8 mouse cellular contexts compared by ENCODE assay signal in genomic region chr7:45526474-45527120, GRCm38 (mm10). TPM values are rescaled to one million over a fixed set of nuclear protein-coding genes. Genes with fewer than 3 reads are reported as not detected.
DNase-seq lines count a peak whose midpoint lies in the region; ATAC-seq and TF ChIP-seq lines count a peak whose summit lies in the region.

No protein-coding gene starts in this region.

- H3K4me2 ChIP-seq in lung, embryonic 16.5 days (ENCODE audit: low read depth, low read length): peak overlapping the region; percentile 82
- peak overlapping the region; percentile 47 for H3K4me2 ChIP-seq in stomach, postnatal 0 days (replicated peaks; ENCODE audit: low read depth)

- no peak for TF ChIP-seq CTCF in cortical plate, adult 2 months (IDR thresholded peaks at IDR 0.05; ENCODE audit: extremely low read depth, insufficient read depth, low read length)
- peak; percentile 59 for TF ChIP-seq CTCF in stomach, postnatal 0 days (IDR thresholded peaks at IDR 0.05; ENCODE audit: low read depth)

- no peak for ATAC-seq in lung, embryonic 16.5 days (ENCODE audit: low read depth)
- ATAC-seq in stomach, postnatal 0 days (ENCODE audit: low FRiP score, low TSS enrichment): no peak
- no peak for ATAC-seq in megakaryocyte progenitor cell, adult 5-6 weeks (replicated peaks; ENCODE audit: poor library complexity)

- WGBS in lung, embryonic 16.5 days: 18% methylated on average over 7 of the region's 7 CpGs
- WGBS in stomach, postnatal 0 days: 24% methylated on average over 7 of the region's 7 CpGs

- H3K4me3 ChIP-seq in cortical plate, adult 2 months (ENCODE audit: insufficient read depth, low read length): peak overlapping the region; percentile 78
- H3K4me3 ChIP-seq in lung, embryonic 16.5 days (ENCODE audit: low read length): peak overlapping the region; percentile 92
- H3K4me3 ChIP-seq in stomach, postnatal 0 days (ENCODE audit: low read depth, low read length): peak overlapping the region; percentile 76

- H3K36me3 ChIP-seq in lung, embryonic 16.5 days (ENCODE audit: control insufficient read depth, insufficient read depth, low read length): peaks cover 5% of the 10 kb centered on the region; the same call in 1 of the 2 replicates
- H3K36me3 ChIP-seq in stomach, postnatal 0 days (ENCODE audit: control insufficient read depth, insufficient read depth, low read length): peaks cover 4% of the 10 kb centered on the region; the same call in 1 of the 2 replicates

- no peaks in the 10 kb centered on the region for H3K27me3 ChIP-seq in lung, embryonic 16.5 days (ENCODE audit: control insufficient read depth, insufficient read depth, low read depth, low read length)
- no peaks in the 10 kb centered on the region for H3K27me3 ChIP-seq in stomach, postnatal 0 days (ENCODE audit: control insufficient read depth, insufficient read depth, low read length)

- peak; percentile 43 for DNase-seq in spleen, adult 12 weeks (ENCODE audit: low spot score)
- no peak for DNase-seq in spleen, adult 18-20 months
- DNase-seq in induced T-regulatory cell, adult 2 months (ENCODE audit: low read depth): peak; percentile 83
- DNase-seq in stomach, postnatal 0 days (ENCODE audit: low spot score): no peak
- no peak for DNase-seq in gastrocnemius, postnatal 4 days (ENCODE audit: low spot score in 2 of 2)

- H3K9ac ChIP-seq in lung, embryonic 16.5 days (ENCODE audit: low read length): peak overlapping the region; percentile 95
- peak overlapping the region; percentile 93 for H3K9ac ChIP-seq in stomach, postnatal 0 days (ENCODE audit: low read length)

- H3K9me3 ChIP-seq in lung, embryonic 16.5 days (ENCODE audit: control insufficient read depth, low read length): no peaks in the 10 kb centered on the region
- H3K9me3 ChIP-seq in stomach, postnatal 0 days (ENCODE audit: control insufficient read depth, low read length): no peaks in the 10 kb centered on the region

- peak overlapping the region; percentile 26 for H3K27ac ChIP-seq in cortical plate, adult 2 months (ENCODE audit: insufficient read depth, low read length)
- peak overlapping the region; percentile 90 for H3K27ac ChIP-seq in lung, embryonic 16.5 days (ENCODE audit: low read length)
- H3K27ac ChIP-seq in stomach, postnatal 0 days (replicated peaks): peak overlapping the region; percentile 97

- TF ChIP-seq POLR2A in cortical plate, adult 2 months (IDR thresholded peaks at IDR 0.05; ENCODE audit: extremely low read depth, insufficient read depth, low read length): no peak

- peaks cover 7% of the 10 kb centered on the region; the same call in 1 of the 2 replicates for H3K4me1 ChIP-seq in cortical plate, adult 2 months (ENCODE audit: control insufficient read depth, insufficient read depth, low read length)
- peaks cover 31% of the 10 kb centered on the region for H3K4me1 ChIP-seq in lung, embryonic 16.5 days (replicated peaks; ENCODE audit: control insufficient read depth, insufficient read depth, low read length)
- 0 out of 2 replicates have a peak, but pooled peaks cover 6% of the 10 kb centered on the region for H3K4me1 ChIP-seq in stomach, postnatal 0 days (replicated peaks; ENCODE audit: control insufficient read depth, insufficient read depth)

- peak; percentile 68 for TF ChIP-seq EP300 in stomach, postnatal 0 days (optimal IDR thresholded peaks at IDR 0.05)

RNA-seq across cellular contexts. Expression of gene Plekha4, which starts 0.5 kb away (rescaled TPM):
- 5.1 and 6.3 TPM in 2 replicates for polyA plus RNA-seq in cortical plate, adult 2 months (2012; rRNA removed)
- 2.3 and 3.4 TPM in 2 replicates for polyA plus RNA-seq in lung, embryonic 16.5 days (2015; fragmentation: Nextera tagmentation; extraction: Ambion mirVana)
- 7.9 and 8.0 TPM in 2 replicates for polyA plus RNA-seq in stomach, postnatal 0 days (2015; fragmentation: Nextera tagmentation; extraction: Ambion mirVana)
- total RNA-seq in gastrocnemius, postnatal 4 days (2021): 10 to 100 TPM; 17.1 to 20.3 TPM
- 0.67 TPM in 1 of 2 replicates, not detected in the other for total RNA-seq in megakaryocyte progenitor cell, adult 5-6 weeks (2015)
- 0.04 and 0.34 TPM in 2 replicates for total RNA-seq in megakaryocyte progenitor cell, adult 5-6 weeks (2017)

RNA-seq across cellular contexts. Expression of gene Ppp1r15a, which starts 0.5 kb away (rescaled TPM):
- polyA plus RNA-seq in cortical plate, adult 2 months (2012; rRNA removed): 19.4 and 20.0 TPM in 2 replicates
- polyA plus RNA-seq in lung, embryonic 16.5 days (2015; fragmentation: Nextera tagmentation; extraction: Ambion mirVana): 22.4 and 29.0 TPM in 2 replicates
- 21.6 and 26.6 TPM in 2 replicates for polyA plus RNA-seq in stomach, postnatal 0 days (2015; fragmentation: Nextera tagmentation; extraction: Ambion mirVana)
- 10 to 100 TPM; 22.7 to 23.5 TPM for total RNA-seq in gastrocnemius, postnatal 4 days (2021)
- total RNA-seq in megakaryocyte progenitor cell, adult 5-6 weeks (2015): 46.2 and 56.7 TPM in 2 replicates
- total RNA-seq in megakaryocyte progenitor cell, adult 5-6 weeks (2017): 70.0 and 90.7 TPM in 2 replicates

RNA-seq across cellular contexts. Expression of gene Nucb1, which starts 16.4 kb away (rescaled TPM):
- 88.2 and 99.6 TPM in 2 replicates for polyA plus RNA-seq in cortical plate, adult 2 months (2012; rRNA removed)
- 254 and 266 TPM in 2 replicates for polyA plus RNA-seq in lung, embryonic 16.5 days (2015; fragmentation: Nextera tagmentation; extraction: Ambion mirVana)
- polyA plus RNA-seq in stomach, postnatal 0 days (2015; fragmentation: Nextera tagmentation; extraction: Ambion mirVana): 196 and 199 TPM in 2 replicates
- total RNA-seq in gastrocnemius, postnatal 4 days (2021): 100 to 1,000 TPM; 182 to 199 TPM
- total RNA-seq in megakaryocyte progenitor cell, adult 5-6 weeks (2015): 112 and 114 TPM in 2 replicates
- total RNA-seq in megakaryocyte progenitor cell, adult 5-6 weeks (2017): 387 and 408 TPM in 2 replicates

RNA-seq across cellular contexts. Expression of gene Hsd17b14, which starts 28.1 kb away (rescaled TPM):
- 0.45 and 0.54 TPM in 2 replicates for polyA plus RNA-seq in cortical plate, adult 2 months (2012; rRNA removed)
- polyA plus RNA-seq in lung, embryonic 16.5 days (2015; fragmentation: Nextera tagmentation; extraction: Ambion mirVana): 0.72 and 0.84 TPM in 2 replicates
- polyA plus RNA-seq in stomach, postnatal 0 days (2015; fragmentation: Nextera tagmentation; extraction: Ambion mirVana): 16.6 and 16.9 TPM in 2 replicates
- under 1 TPM; 0.61 to 0.80 TPM for total RNA-seq in gastrocnemius, postnatal 4 days (2021)
- total RNA-seq in megakaryocyte progenitor cell, adult 5-6 weeks (2015): 0.22 and 5.5 TPM in 2 replicates
- total RNA-seq in megakaryocyte progenitor cell, adult 5-6 weeks (2017): 1.2 and 8.2 TPM in 2 replicates

RNA-seq across cellular contexts. Expression of gene Dhdh, which starts 38.0 kb away (rescaled TPM):
- 5.9 and 6.5 TPM in 2 replicates for polyA plus RNA-seq in cortical plate, adult 2 months (2012; rRNA removed)
- polyA plus RNA-seq in lung, embryonic 16.5 days (2015; fragmentation: Nextera tagmentation; extraction: Ambion mirVana): 3.6 and 3.7 TPM in 2 replicates
- 1.1 and 1.3 TPM in 2 replicates for polyA plus RNA-seq in stomach, postnatal 0 days (2015; fragmentation: Nextera tagmentation; extraction: Ambion mirVana)
- total RNA-seq in gastrocnemius, postnatal 4 days (2021): 1 to 10 TPM; 8.3 TPM
- 18.6 and 22.4 TPM in 2 replicates for total RNA-seq in megakaryocyte progenitor cell, adult 5-6 weeks (2015)
- total RNA-seq in megakaryocyte progenitor cell, adult 5-6 weeks (2017): 18.1 and 20.7 TPM in 2 replicates

Comparison
In these comparisons a context has a peak if more than half of its experiments do, and no peak if none do; other contexts are left out.
1. DNase-seq: peak in spleen, adult 12 weeks (single experiment) and induced T-regulatory cell, adult 2 months (single experiment); none in spleen, adult 18-20 months (0 of 2), stomach, postnatal 0 days (single experiment) and gastrocnemius, postnatal 4 days (0 of 2).
2. H3K27ac ChIP-seq: peak in every context shown above with its lines; median percentile 97 in stomach, postnatal 0 days; 90 in lung, embryonic 16.5 days; 26 in cortical plate, adult 2 months.
3. Peak in every context shown above with its lines, with median percentiles within 50 percentile points of each other: H3K4me3 ChIP-seq.